Mouse (Mus musculus) midbrain, embryonic 13.5 days (tissue): ENCODE data around the gene Shq1. TPM values are rescaled to one million over a fixed set of nuclear protein-coding genes. Genes with fewer than 3 reads are reported as not detected.

ENCODE experiments used
- ATAC-seq: fragments of 200-750 bp; cut with Nextera tagmentation; 2 replicates; pipeline ENCODE4 v1.8.0; 2017; ENCODE audit warnings: mild to moderate bottlenecking, moderate TSS enrichment, moderate library complexity
- H3K27ac ChIP-seq: fragments of 300-500 bp; sonication (generic); 2 replicates; pipeline ENCODE4 v1.5.1; 2015; ENCODE audit warnings: inconsistent platforms, mild to moderate bottlenecking, moderate library complexity
- H3K27me3 ChIP-seq: fragments of 300-500 bp; sonication (generic); 2 replicates; pipeline ENCODE4 v1.6.1; 2015; ENCODE audit warnings: mild to moderate bottlenecking, inconsistent platforms
- H3K36me3 ChIP-seq: fragments of 300-500 bp; sonication (generic); 2 replicates; pipeline ENCODE4 v1.6.1; 2015; ENCODE audit warnings: mild to moderate bottlenecking, inconsistent platforms
- H3K4me1 ChIP-seq: fragments of 300-500 bp; sonication (generic); replicated peaks from 2 replicates; pipeline ENCODE4 v1.6.1; 2015; ENCODE audit warnings: inconsistent platforms
- H3K4me2 ChIP-seq: fragments of 300-500 bp; sonication (generic); replicated peaks from 2 replicates; pipeline ENCODE4 v1.6.1; 2015; ENCODE audit warnings: moderate library complexity, mild to moderate bottlenecking, inconsistent platforms
- H3K4me3 ChIP-seq: fragments of 300-500 bp; sonication (generic); replicated peaks from 2 replicates; pipeline ENCODE4 v1.5.1; 2015; ENCODE audit warnings: mild to moderate bottlenecking, inconsistent platforms
- H3K9ac ChIP-seq: fragments of 300-500 bp; sonication (generic); replicated peaks from 2 replicates; pipeline ENCODE4 v1.6.1; 2015; ENCODE audit warnings: mild to moderate bottlenecking, inconsistent platforms
- H3K9me3 ChIP-seq: fragments of 300-500 bp; sonication (generic); 2 replicates; pipeline ENCODE4 v1.6.1; 2016; ENCODE audit warnings: mild to moderate bottlenecking, inconsistent platforms
- WGBS: fragments of 180-500 bp; shearing (Covaris S2); methylation state at CpG from one replicate; pipeline ENCODE4 v1.1.7; 2015; 5-methylcytosine and 5-hydroxymethylcytosine counted together
- polyA plus RNA-seq: library from polyadenylated mRNA; unstranded; fragments of >200 nt; fragmentation: Nextera tagmentation; extraction: Ambion mirVana; gene quantifications from 2 replicates; pipeline ENCODE4 v1.2.1, GENCODE M21; 2015

The Shq1 gene
- polyA plus RNA-seq, 1 experiment from 2014 or later: 12.7 TPM

DNA sequence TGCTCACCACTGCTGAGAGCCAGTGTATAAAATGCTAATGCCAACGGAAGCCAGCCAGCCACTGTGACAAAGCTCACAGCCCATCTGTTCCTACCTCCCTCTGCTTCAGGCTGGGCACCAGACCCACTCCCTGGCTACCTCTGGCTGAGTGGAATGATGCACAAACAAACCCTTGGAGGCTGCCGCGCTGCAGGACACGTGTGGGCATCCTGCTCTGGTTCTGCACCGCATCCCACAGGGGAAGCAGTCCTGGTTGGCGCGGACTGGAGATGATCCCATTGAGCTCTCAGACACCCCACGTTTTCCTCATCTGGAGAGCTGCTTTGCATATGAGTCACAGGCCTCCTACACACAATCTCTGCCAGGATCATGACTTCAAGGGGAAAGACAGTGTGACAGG, 112.9 kb downstream of the Shq1 start:
- 47% methylated on average over 8 of the region's 8 CpGs for WGBS
- Histone ChIP-seq H3K9me3 (no peaks in the 10 kb centered on the region), H3K27me3 (peaks cover 48% of the 10 kb centered on the region), H3K4me2 (no peak overlapping the region), H3K27ac (no peak overlapping the region), H3K9ac (no peak overlapping the region), H3K36me3 (no peaks in the 10 kb centered on the region), H3K4me1 (peaks cover 20% of the 10 kb centered on the region), H3K4me3 (no peak overlapping the region)
- no peak for ATAC-seq

DNA sequence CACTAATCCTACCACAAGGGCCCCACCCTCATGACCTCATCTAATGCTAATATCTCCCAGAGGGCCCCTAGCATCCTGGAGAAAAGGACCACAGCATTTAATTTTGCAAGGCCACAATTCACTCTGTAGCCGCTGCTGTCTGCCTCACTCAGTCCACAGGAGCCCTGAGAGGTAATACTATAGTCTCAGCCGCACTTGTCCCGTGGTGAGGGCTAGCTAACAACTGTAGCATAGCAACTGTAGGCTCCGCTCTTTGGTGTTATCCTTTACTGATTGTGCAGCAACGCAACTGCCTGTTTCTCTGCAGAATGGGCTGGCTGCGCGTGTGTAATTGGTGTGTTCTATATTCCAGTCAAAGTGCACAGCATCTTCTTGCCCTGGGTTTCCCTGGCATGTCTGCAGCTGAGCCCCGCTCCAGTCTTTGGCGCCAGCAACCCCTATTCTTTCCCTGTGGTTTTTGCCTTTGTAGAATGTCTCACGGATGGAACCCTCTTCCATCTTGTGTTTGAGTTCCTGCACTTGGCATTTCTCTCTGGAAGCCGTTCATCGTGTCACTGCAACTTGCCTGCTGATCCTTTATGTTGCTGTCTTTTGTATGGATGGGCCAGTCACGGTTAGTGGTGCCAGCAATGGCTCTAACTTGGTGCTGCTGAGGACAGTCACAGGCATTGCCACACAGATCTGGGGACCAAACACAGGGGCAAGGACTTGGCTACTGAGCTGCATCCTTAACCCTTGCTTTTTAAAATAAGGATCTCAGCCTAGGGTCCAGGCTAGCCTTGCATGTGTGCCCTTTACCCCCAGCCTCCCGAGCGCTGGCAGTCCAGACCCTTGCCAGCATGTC, 128.6 kb downstream of the Shq1 start:
- ATAC-seq: peak; percentile 41; the same call in 1 of the 2 replicates
- Histone ChIP-seq H3K4me1 (peaks cover 9% of the 10 kb centered on the region), H3K4me3 (no peak overlapping the region), H3K36me3 (no peaks in the 10 kb centered on the region), H3K9me3 (no peaks in the 10 kb centered on the region), H3K4me2 (no peak overlapping the region), H3K27ac (no peak overlapping the region), H3K9ac (no peak overlapping the region), H3K27me3 (peaks cover 9% of the 10 kb centered on the region; the same call in 1 of the 2 replicates)
- WGBS: 57% methylated on average over 15 of the region's 15 CpGs

DNA sequence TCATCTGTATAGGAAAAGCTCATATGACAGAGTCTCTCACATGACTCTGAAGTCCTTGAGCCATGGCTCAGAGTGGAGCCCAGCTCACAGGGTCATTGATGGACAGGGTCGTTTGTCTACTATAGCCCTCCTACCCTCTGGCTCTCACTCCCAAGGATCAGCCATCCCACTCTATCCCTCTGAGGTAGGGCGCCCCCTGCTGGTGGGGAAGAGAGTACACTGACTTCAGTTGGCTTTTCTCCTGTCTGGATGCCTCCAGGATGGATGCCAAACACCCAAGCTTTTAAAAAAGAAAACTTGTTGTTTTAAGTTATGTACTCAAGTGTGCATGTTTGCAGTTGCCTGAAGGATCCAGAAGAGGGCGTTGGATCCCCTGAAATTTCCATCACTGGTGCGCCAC, 131.3 kb downstream of the Shq1 start:
- peaks cover 9% of the 10 kb centered on the region; the same call in 1 of the 2 replicates for H3K27me3 ChIP-seq
- H3K9ac ChIP-seq: no peak overlapping the region
- no peak overlapping the region for H3K27ac ChIP-seq
- H3K4me3 ChIP-seq: no peak overlapping the region
- 45% methylated on average over 4 of the region's 4 CpGs for WGBS
- H3K9me3 ChIP-seq: no peaks in the 10 kb centered on the region
- H3K36me3 ChIP-seq: no peaks in the 10 kb centered on the region
- H3K4me1 ChIP-seq: peaks cover 9% of the 10 kb centered on the region
- no peak for ATAC-seq
- no peak overlapping the region for H3K4me2 ChIP-seq

DNA sequence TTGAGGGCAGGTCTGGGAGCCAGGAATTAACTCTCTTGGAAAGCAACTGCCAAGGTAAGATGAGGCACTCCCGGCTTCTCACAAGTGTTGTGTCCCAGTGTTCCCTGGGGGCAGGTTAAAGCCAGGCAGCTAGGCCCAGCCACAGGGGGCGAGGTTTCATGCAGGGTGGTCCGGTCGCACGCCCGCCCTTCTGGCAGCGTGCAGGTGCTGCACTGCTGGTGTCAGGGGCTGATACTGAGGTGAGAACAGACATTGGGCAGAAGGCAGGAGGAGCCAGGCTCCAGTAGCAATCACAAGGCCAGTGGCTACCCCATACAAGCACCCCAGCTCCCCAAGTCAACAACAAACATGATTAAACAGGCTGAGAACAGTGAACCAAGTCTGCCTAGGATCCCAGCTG, 132.4 kb downstream of the Shq1 start:
- H3K9me3 ChIP-seq: no peaks in the 10 kb centered on the region
- no peak overlapping the region for H3K27ac ChIP-seq
- H3K36me3 ChIP-seq: no peaks in the 10 kb centered on the region
- ATAC-seq: no peak
- no peak overlapping the region for H3K4me3 ChIP-seq
- no peak overlapping the region for H3K9ac ChIP-seq
- H3K27me3 ChIP-seq: peaks cover 9% of the 10 kb centered on the region; the same call in 1 of the 2 replicates
- WGBS: 59% methylated on average over 7 of the region's 7 CpGs
- no peak overlapping the region for H3K4me2 ChIP-seq
- peaks cover 9% of the 10 kb centered on the region for H3K4me1 ChIP-seq

DNA sequence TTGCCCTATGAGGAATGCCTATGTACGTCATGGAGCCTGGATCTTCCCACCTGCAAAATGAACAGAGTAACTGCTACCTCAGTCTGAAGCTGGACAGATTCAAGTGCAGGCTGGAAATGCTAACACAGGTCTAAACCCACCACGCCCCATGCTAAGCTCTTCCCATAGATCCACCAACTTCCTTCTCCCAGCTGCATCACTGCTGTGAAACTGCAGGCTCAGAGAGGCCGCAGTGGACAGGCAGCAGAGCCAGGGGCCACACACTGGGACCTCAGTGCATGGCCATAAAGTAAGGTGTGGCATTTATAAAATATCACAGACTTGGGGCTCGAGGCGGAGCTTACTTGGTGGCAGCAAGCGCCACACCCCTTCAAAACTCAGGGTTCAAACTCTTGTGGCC, 133.0 kb downstream of the Shq1 start:
- Histone ChIP-seq H3K27ac (no peak overlapping the region), H3K9ac (no peak overlapping the region), H3K36me3 (no peaks in the 10 kb centered on the region), H3K4me3 (no peak overlapping the region), H3K4me1 (peaks cover 9% of the 10 kb centered on the region), H3K4me2 (no peak overlapping the region), H3K9me3 (no peaks in the 10 kb centered on the region), H3K27me3 (peaks cover 9% of the 10 kb centered on the region; the same call in 1 of the 2 replicates)
- WGBS: 85% methylated on average over 6 of the region's 6 CpGs
- ATAC-seq: no peak

DNA sequence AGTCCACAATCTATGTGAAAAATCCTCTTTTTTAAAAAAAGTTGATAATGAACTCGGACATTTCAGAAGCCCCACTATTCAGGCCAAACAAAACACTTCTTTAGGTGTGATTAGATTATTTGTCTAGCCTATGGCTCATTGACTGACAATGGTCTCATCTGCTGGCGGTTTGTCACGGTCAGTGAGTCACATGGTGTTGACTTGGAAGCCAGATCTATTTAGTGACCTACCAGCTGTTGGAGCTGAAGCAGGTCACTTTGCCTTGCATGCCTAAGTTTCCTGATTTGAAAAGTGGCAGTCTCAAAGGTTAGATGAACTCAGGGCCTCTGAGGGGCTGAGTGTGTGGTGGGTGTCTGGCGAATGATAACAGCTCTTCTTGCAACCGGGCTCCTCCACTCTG, 133.9 kb downstream of the Shq1 start:
- no peak overlapping the region for H3K4me2 ChIP-seq
- no peak overlapping the region for H3K4me3 ChIP-seq
- H3K27ac ChIP-seq: no peak overlapping the region
- H3K27me3 ChIP-seq: peaks cover 9% of the 10 kb centered on the region; the same call in 1 of the 2 replicates
- no peaks in the 10 kb centered on the region for H3K9me3 ChIP-seq
- H3K36me3 ChIP-seq: no peaks in the 10 kb centered on the region
- H3K9ac ChIP-seq: no peak overlapping the region
- WGBS: 71% methylated on average over 5 of the region's 5 CpGs
- peaks cover 2% of the 10 kb centered on the region for H3K4me1 ChIP-seq
- no peak for ATAC-seq

GRCm38 (mm10) chr6:100533364-100533763, 137.6 kb downstream of the Shq1 start:
- ATAC-seq: no peak
- H3K4me3 ChIP-seq: no peak overlapping the region
- H3K9me3 ChIP-seq: no peaks in the 10 kb centered on the region
- no peaks in the 10 kb centered on the region for H3K36me3 ChIP-seq
- H3K9ac ChIP-seq: no peak overlapping the region
- H3K4me2 ChIP-seq: no peak overlapping the region
- no peaks in the 10 kb centered on the region; the same call in 1 of the 2 replicates for H3K27me3 ChIP-seq
- H3K27ac ChIP-seq: no peak overlapping the region
- H3K4me1 ChIP-seq: no peaks in the 10 kb centered on the region
- WGBS: 74% methylated on average over 7 of the region's 7 CpGs

GRCm38 (mm10) chr6:100532326-100532725, 138.6 kb downstream of the Shq1 start:
- no peaks in the 10 kb centered on the region; the same call in 1 of the 2 replicates for H3K27me3 ChIP-seq
- no peaks in the 10 kb centered on the region for H3K4me1 ChIP-seq
- no peak overlapping the region for H3K9ac ChIP-seq
- no peak overlapping the region for H3K4me2 ChIP-seq
- no peak overlapping the region for H3K27ac ChIP-seq
- WGBS: 80% methylated on average over 8 of the region's 8 CpGs
- ATAC-seq: no peak
- no peaks in the 10 kb centered on the region for H3K36me3 ChIP-seq
- H3K4me3 ChIP-seq: no peak overlapping the region
- no peaks in the 10 kb centered on the region for H3K9me3 ChIP-seq

- H3K27ac ChIP-seq: no peak overlapping the region
- no peak overlapping the region for H3K4me2 ChIP-seq
- H3K9ac ChIP-seq: no peak overlapping the region
- WGBS: 75% methylated on average over 3 of the region's 3 CpGs
- H3K4me1 ChIP-seq: peaks cover 11% of the 10 kb centered on the region
- H3K4me3 ChIP-seq: no peak overlapping the region
- no peaks in the 10 kb centered on the region for H3K9me3 ChIP-seq
- H3K36me3 ChIP-seq: no peaks in the 10 kb centered on the region
- ATAC-seq: no peak
- peaks cover 11% of the 10 kb centered on the region; the same call in 1 of the 2 replicates for H3K27me3 ChIP-seq
Measured at GRCm38 (mm10) chr6:100529673-100530072, 141.3 kb downstream of the Shq1 start.

DNA sequence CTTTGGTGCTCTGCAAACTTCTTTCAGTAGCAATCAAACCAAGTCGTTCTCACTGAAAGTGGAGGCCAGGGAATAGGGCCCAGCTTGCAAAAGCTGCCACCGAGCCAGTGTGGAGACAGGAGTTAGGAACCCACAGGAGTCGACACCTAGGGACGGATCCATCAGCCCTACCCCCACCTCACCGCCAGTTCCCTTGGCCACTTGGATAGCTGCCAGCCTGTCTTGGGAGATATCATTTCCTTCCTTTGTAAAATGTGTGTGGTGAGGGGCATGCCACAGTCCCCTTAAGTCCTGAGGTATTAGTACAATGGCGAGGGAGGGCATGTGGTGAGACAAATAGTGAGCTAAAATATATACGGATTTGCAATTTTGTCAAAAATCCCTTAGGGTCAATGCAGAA, 142.4 kb downstream of the Shq1 start:
- Histone ChIP-seq H3K4me1 (peaks cover 11% of the 10 kb centered on the region), H3K9me3 (no peaks in the 10 kb centered on the region), H3K4me3 (no peak overlapping the region), H3K4me2 (no peak overlapping the region), H3K36me3 (no peaks in the 10 kb centered on the region), H3K27ac (no peak overlapping the region), H3K9ac (no peak overlapping the region), H3K27me3 (peaks cover 13% of the 10 kb centered on the region; the same call in 1 of the 2 replicates)
- 71% methylated on average over 7 of the region's 7 CpGs for WGBS
- no peak for ATAC-seq

- Histone ChIP-seq H3K9ac (no peak overlapping the region), H3K36me3 (no peaks in the 10 kb centered on the region), H3K27me3 (peaks cover 14% of the 10 kb centered on the region; the same call in 1 of the 2 replicates), H3K9me3 (no peaks in the 10 kb centered on the region), H3K4me3 (no peak overlapping the region), H3K4me1 (peaks cover 11% of the 10 kb centered on the region), H3K27ac (no peak overlapping the region), H3K4me2 (no peak overlapping the region)
- WGBS: 90% methylated on average over 5 of the region's 5 CpGs
- no peak for ATAC-seq
Measured at GRCm38 (mm10) chr6:100527972-100528371, 143.0 kb downstream of the Shq1 start.

GRCm38 (mm10) chr6:100527161-100527560, 143.8 kb downstream of the Shq1 start:
- no peaks in the 10 kb centered on the region for H3K36me3 ChIP-seq
- 94% methylated on average over 6 of the region's 6 CpGs for WGBS
- H3K4me2 ChIP-seq: no peak overlapping the region
- no peak overlapping the region for H3K27ac ChIP-seq
- H3K9ac ChIP-seq: no peak overlapping the region
- peaks cover 12% of the 10 kb centered on the region for H3K4me1 ChIP-seq
- peaks cover 14% of the 10 kb centered on the region; the same call in 1 of the 2 replicates for H3K27me3 ChIP-seq
- H3K4me3 ChIP-seq: no peak overlapping the region
- no peak for ATAC-seq
- H3K9me3 ChIP-seq: no peaks in the 10 kb centered on the region
